Mouse (Mus musculus): Measurements from ENCODE around the gene Dnajb8.

Dnajb8 gene

DNA sequence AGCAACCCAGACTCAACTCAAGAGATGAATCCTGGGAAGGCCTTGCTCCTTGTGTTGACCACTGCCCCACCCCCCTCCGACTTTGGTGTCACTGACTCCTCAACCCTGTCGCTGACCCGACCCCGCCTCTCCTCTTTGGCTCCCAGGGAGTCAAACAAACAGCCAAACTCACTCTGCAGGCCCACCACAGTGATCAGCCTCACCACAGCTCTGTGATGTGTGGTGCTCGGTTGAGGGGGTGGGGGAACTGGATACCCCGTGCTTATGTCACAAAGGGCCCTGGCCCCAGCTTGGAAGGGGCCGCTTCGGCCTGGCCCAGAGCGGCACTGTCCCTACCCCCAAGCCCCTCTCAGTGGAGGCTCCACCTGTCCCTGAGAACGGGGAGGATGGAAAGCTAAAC is at the start of gene Dnajb8:
TSS of gene Dnajb8 (plus strand) at position 301 of the 400 bp plus-strand sequence.
- DNase-seq, result no peak

DNA sequence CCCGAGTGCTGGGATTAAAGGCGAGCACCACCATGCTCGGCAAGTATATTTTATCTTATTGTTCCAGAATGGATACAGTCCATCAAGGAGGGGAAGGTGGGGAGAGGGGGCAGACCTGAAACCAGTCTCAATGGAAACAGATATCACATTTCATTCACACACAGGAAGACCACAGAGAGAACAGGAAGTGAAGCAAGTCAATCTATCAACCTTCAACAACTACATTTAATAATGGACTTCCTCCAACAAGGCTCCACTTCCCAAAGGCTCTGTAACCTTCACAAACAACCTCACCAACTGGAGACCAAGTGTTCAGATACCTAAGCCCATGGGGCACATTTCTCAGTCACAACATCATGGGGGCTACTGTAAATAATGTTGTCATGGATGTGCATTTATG is 47.9 kb upstream of the Dnajb8 start:
- DNase-seq, result no peak

DNA sequence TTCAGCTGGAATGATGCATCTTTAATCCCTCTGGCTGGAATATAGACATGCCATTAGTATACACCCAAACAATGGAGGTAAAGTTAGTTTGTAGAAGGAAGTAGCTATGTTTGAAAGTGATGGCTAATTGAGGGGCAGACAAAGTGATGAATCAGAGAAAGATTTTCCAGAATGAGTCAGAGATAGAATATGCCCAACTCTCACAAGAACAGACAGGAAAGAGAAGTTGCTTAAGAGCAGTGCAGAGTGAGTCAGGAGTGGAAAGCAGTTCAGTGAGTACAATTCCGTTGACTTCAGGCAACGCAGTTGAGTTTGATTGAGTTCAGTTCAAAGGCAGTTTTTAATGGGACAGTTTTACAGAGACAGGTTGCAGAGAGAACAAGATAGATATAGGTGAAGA is 47.4 kb upstream of the Dnajb8 start:
- DNase-seq, result no peak

DNA sequence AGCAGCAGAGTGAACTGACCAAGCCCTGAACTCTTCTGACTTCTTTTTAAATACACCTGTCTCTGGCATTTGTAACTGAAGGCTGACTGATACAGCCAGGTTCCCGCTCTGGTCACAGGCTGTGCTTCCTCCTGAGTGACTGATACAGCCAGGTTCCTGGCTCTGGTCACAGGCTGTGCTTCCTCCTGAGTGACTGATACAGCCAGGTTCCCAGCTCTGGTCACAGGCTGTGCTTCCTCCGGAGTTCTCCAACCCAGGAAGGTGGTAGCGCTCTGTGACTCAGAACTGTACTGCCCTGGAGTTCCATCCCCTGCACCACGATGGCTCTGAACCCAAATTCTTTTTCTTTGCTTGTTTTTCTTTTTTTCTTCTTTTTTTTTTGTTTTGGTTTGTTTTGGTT is 37.4 kb upstream of the Dnajb8 start:
- DNase-seq, result no peak

DNA sequence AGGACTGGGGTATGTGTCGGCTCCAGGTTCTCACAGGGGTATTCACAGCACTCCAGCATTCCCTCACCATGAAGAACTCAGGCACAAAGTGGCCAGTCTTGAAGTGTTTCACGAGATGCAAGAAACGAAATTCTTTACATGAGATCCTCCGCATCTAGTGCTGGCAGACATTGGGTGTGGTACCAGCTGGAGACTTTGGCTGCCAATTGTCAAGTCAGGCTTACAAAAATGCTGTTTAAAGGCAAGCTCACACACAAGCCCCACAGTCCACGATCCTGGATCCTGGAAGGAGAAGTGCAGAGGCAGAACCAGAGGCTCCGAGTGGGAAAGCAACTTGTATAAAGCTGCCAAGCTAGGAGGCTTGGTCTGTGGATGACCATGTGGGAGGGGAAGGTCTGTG is 33.9 kb upstream of the Dnajb8 start:
- DNase-seq, result no peak

DNA sequence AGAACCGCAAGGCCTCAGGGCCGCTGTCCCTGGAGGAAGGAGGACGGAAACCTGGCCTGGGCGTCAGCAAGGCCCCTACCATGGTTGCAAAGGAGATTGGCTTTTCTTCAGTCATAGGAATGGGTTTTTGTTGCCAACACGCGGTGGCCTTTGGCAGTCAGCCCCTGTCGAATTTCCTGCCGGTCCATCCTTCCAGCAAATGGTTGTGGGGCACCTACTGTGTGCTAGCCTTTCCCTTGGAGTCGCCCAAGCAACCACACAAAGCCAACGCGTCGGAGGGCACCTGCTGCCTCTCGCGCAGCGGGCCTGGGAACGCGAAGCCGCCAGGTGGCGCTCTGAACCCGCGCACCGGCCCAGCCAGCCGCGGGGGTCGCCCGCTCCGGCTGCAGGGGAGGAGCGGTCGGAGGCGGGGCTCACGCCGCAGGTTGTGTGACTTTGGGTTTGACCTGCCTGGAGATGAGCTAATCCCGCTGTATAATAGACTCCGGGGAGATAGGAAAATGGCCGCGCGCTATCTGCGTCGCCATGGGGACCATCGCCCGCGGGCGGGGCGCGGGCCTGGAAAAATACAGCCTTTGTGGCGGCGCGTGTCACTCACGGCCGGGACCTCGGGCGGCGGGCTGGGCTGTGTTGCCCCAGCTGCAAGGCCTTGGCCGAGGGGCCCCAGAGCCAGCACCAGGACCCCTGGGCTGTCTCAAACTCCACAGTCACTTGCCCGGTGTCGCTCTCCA is 32.6 kb upstream of the Dnajb8 start:
- peak; percentile 73 to 77 for DNase-seq

DNA sequence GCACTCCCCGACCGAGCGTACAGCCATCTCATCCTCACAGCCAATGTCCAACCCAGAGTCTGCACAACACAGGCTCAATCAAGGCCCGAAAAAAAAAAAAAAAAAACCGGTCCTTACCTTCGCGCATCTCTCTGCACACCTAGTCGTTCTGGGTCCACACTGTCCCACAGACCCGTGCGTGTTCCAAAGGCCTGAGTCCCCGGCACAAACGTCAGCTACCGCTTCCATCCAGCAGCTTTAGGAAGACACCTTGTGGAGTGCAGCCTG is 32.1 kb upstream of the Dnajb8 start:
- DNase-seq, result no peak

DNA sequence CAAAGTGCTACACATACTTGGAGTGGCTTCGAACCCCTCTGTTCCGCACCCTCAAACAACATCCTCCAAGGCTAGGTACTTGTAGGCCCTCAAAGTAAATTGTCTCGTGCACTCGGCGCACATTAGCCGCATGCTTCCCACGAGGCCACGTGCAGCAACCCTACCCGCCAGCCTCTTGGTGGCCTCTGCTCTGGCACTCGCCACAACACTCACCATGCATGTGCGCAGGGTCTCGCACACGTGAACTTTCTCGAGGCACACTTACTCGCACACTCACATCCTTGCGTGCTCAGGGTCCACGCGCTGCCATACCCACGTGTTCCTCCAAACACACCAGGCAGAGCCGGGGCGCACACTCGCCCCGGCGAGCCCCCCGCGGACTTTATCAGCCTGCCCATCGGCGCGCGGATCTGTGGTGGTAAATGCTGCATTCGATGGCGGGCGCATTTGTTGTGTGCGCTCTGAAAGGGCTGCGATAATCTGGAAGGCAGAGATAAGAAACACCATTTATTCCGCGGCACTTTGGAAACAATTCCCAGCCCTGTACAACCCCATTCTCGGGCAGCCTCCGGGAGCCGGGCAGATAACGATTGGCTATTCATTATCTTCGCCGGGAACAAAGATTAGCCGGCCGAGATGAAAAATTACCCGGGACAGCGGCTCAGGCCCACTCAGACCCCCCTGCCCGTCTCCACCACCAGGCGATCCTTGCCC is 31.6 kb upstream of the Dnajb8 start:
- no peak for DNase-seq

DNA sequence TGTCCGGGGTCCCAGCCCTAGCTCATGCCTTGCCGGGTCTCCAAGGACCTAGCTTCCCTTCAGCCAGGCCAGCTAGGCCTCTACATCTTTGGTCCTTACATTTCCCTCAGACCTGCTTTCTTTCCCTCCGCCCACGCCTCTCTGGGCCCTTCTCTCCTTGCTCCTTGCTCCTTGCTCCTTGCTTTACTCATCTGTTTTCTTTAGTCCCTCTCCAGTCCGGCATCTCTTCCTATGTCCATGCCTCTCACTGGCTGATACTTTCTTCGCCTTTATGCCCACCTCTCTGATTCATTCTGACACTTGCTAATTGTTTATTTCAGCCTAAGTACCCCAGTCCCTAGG is 31.1 kb upstream of the Dnajb8 start:
- no peak for DNase-seq

DNA sequence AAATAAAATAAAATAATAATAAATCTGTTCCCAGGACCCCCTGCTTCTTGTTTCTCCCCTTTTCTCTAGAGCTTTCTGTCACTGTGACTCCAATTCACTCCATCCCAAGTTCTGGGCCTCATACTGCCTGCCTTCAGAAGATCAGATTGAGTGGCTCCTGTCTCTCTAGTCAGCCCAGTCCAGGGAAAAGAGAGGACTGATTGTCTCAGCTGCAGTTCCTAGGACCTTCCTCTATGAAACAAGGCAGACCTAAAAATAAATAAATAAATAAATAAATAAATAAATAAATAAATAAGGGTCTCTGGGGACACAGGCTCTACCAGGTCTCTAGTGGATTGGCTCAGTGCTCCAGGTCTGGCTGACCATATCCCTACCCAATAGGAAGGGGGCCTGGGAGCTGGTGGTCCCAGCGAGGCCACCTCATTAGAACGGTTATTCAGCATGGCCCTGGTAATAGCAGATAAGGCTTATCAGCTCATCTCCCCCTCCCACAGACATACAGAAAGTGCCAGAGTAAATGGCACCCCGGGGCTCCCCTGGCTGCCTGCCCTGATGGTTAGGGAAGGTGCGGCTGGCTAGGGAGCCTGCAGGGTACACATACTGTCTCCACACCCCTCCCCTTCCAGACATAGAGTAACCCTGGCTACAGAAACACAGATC is 30.5 kb upstream of the Dnajb8 start:
- no peak for DNase-seq

DNA sequence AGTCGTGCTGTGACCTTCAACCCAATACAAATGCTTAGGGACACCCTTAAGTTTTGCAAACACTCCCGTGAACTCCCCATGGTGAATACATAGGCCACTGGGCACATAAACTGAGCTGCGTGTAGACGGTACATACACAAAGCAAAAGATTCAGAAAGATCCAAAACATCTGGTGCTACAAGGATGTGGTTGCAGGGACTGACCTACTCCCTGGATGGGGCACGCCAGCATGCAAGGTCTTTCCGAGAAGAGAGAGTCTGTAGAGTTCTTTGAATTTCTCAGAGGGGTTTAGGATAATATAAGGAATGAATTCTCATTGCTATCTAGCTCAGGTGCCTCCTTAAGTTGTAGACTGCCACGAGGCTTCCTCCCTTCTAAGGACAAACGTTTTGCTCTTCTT is 29.3 kb upstream of the Dnajb8 start:
- DNase-seq, result no peak

DNA sequence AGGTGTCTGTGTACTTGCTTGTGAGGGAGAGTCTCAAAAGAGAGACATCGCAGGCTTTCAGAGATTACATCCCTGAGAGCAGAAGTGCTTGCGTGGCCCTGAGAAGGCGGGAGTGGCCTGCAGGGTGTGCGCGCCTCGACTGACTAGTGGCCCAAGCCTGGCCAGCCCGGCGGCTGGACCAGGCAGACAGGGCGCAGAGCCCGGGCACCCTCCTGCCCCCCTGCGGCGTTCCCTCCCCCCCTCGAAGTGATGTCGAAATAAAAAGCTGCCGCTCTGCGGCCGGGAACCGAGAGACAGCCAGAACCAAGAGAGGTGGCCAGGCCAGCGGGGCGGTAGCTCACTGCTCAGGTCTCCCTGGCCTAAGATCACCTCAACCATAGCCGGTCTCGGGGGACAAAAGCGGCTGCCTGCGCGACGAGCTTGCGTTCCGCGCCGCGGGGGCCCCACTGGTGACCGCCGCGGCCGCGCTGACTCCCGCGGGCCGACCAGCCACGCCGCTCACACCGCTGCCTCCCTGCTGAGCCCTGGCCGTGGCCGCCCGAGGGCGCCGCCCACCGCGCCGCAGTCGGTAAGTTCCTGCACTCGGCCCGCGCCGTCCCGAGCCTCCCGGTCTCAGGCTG is 28.5 kb upstream of the Dnajb8 start, which contains the start of gene Gata2:
TSS of gene Gata2 (plus strand) at position 459 of the 620 bp plus-strand sequence.
- no peak for DNase-seq

DNA sequence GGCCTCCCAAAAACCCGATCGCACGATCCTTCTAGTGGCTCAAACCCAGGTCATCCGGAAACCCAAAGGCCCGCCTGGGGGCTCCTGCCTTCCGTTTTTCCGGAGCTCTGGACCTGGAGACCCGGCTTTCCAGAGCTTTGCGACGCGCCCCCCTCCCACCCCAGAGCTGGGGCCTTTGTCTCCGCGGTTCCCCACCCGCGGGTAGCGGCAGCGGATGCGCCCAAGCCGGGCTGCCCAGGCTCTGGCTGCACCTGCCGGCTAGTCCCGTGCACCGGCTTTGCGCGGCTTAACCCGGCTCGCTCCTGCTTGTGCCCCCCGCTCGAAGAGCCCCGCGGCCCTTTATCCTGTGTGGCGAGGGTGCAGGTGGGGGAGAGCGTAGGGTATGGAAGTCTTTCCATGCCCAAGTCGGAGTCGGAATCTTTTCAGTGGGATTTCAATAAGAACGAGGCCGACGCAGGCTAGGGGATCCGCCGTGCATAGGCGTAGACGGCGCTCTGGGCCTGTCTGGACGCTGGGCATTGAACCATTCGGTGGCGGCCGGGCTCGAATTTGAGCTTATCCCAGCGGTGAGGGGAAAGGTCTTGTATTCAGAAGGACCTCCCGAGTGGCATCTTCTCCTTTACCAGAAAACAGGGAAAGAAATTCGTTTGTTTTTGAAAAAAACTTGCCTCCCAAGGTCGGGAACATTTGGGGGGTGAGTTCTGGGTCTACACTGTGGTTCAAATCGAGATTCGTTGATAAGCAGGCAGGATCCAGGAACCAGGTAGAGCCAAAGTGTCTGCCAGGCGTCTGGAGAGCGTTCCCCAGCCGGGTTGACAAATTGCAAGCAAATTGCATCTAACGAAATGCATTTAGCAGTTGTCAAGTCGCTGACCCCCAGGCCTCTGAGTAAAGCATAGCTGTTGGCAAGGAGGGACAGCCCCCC is 27.8 kb upstream of the Dnajb8 start:
- DNase-seq, result no peak

DNA sequence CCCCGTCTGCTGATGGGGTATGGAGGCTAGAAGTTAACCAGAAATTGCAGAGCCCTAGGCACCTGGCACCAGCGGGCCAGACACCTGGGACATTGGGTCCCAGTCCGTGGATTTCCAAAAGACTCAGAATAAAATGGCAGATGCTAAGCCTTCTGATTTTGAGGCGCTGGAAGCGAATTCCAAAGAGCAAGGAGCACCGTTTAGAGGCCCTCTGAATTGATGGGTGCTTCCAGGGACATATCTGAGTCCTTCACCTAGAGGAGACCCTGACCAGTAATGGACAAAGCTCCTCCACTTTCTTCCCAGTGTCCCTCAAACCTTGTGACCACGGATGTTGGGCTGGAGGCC is 27.1 kb upstream of the Dnajb8 start:
- DNase-seq, result no peak

DNA sequence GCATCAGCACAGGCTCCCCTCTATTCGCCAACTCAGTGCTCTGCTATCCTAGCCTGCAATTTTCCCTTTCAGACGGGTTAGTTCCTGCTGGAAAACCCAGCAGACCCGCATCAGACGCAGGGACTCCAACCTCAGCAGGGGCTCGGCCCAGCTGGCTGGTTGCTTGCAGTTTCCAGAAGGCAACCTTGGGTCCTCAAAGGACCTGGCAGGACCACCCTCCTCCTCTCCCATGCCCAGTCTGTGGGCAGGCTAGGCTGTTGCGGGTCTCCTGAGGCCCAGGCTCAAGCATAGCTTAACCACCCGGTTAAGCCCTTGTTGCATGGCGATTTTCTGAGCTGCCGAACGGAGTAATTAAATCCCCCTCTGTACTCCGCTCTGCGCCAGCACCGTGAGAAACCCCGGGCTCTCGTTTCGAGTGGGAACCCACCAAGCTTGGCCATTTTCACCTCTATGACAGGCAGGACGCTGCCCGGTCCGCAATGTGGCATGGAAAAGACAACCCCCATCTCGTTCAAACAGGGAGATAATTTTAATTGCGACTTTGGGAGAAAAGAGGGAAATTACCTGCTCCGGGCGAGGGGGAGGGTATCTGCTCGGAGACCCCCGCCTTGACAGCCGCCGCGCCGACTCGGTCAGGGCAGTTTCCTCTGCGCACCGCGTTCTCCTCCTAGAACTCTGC is 25.9 kb upstream of the Dnajb8 start:
- no peak for DNase-seq

DNA sequence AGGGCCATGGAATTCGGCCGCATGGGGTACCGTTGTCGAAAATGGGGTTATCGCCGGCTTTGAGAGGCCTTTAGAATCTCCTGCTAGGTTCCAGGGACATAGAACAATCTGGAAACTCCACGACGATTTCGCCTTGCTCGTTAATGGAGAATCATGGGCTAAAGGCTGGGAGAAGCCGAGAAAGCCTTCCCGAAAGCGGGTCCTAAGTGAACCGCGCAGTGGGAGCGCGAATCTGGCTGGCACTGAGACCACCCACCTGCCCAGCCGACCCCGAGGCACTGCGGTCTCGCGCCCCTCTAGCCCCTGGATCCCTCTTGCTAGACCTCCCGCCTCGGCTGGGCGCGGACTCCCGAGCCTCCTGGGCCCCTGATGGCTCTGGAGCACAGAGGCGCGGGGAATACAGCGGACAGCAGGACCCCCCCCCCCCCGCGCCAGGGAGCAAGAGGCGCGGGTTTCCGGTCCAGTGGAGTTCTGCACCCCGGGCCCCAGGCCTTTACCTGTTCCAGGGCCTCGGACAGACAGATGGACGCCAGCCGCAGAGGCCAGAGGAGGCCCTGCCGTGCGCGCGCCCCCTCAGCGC is 25.2 kb upstream of the Dnajb8 start:
- DNase-seq, result no peak

DNA sequence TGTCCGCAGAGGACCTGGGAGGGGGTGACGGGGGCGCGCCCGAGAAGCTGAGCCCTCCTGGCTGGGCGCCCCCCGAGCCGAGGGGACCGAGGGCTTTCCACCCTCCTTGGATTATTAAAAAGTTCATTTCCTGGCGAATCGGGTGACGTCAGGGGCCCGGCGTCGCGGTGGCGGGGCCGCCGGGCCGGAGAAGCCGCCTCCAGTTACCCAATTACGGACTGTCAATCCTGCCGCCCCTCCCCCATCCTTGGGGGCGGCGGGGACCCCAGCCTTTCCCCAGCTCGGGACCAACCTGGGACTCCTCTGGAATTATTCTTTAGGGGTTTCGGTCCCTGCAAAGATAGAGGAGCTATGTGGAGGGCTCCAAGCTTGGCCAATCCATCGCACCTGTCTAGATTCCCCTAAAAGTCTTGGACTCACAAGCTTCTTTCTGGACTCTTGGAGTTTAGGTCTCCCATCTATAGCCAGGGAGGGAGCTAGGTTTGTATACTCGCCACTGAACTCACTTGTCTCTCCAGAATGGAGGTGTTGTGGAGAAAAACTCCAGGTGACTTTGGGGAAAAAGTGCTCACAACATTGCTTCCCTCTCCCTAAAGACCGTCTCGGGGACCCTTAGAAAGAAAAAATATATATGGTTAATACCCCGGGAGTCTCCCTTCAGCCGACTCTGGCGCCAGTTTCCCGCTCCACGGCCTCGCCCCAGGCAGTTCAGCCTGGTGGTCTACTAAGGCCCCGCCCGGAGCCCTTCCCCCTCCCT is 24.6 kb upstream of the Dnajb8 start:
- DNase-seq, result no peak

DNA sequence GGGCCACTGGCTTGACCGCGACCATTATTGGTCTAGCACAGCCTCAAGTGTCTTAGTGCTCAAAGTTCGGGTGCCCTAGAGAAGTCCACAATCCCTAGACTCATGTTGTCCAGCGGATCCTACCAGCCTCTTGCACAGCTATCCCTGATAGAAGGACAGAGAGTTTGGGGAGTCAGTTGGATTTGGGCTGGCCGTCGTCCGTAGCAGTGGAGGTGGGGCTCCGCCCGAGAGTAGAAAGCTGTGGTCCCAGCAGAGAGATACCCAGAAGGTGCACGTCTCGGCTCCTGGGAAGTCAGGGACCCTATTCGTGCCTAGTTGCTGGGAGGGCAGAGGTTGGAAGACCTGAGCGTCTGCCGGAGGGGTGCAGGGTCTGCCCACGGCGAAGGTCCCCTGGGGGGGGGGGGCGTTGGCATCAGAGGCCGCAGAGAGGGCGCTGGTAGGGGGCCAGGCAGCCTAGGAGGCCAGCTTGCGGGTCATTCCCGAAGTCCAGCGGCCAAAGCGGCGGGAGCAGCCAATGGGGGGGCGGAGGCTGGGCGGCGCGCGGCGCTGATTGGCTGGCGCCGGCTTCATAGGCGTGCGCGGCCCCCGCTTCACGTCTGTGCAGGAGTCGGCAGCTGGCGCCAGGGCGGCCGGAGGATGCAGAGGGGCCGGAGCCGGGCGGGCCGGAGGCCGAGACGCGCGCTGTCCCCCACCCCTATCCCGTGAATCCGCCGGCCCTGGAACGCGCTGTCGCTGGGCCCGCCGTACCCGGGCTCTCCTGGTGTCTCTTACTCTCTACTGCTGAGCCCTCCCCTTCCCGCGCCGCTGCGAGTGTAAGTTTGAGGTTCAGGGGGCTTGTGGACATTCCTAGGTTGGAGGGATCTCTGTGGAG is 23.8 kb upstream of the Dnajb8 start:
- DNase-seq, result no peak

DNA sequence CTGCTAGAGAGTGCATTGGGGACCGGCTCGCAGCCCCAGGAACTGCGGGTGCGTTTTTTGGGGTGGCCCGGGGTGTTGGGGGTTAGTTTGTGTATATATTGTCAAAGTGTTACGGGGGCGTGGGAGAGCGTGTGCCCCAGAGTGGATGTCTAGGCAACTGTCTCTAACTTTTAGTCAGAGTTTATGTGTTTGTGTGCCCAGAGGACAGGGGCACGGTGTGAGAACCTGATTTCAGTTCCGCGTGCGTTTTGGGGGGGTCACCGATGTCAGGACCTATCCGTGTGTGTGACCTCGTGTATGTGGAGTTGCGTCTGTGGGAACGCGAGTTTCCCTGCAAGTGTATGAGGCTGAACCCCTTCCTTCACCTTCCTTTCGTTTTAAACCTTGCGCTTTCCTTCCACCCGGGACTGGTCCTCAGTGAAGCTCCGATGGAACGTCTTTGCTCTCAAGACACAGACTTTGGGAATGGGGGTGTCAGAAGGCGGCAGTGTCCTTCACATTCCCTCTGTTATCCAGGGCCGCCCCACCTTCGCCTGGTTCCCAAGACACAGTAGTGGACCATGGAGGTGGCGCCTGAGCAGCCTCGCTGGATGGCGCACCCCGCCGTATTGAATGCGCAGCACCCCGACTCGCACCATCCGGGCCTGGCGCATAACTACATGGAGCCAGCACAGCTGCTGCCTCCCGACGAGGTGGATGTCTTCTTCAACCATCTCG is 22.9 kb upstream of the Dnajb8 start:
- no peak for DNase-seq
